Mouse (Mus musculus): ENCODE measurements around the gene Hip1.

DNA sequence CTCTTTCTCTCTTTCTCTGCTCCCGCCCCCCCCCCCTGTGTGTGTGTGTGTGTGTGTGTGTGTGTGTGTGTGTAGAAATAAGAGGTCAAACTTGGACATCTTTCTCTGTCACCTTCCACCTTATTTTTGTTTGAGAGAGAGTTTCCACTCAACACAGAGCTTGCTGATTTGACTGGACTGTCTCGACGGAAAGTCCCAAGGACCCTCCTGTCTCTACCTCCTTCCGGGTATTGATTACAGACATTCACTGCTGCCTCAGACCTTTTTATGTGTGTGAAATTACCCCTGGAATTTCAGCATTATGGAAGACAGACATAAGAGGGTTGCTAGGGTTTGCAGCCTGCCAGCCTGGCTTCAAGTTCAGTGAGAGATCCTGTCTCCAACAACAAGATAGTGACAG is 11.3 kb upstream of the Hip1 start:
- TF ChIP-seq CTCF (IDR thresholded peaks at IDR 0.05; ENCODE audit: low read depth, low read length) (no peak), POLR2A (IDR thresholded peaks at IDR 0.05; ENCODE audit: borderline replicate concordance, low read depth, low read length) (no peak)
